Mouse (Mus musculus) lung, embryonic 16.5 days (tissue): ENCODE results near the gene Fndc3b. TPM values are rescaled to one million over a fixed set of nuclear protein-coding genes. Genes with fewer than 3 reads are reported as not detected.

Experiments used
- ATAC-seq: fragments of 200-750 bp; cut with Nextera tagmentation; 2 replicates; pipeline ENCODE4 v1.8.0; 2017; ENCODE audit warnings: low read depth, mild to moderate bottlenecking, moderate library complexity
- H3K27ac ChIP-seq: fragments of 300-500 bp; sonication (generic); 2 replicates; pipeline ENCODE4 v1.5.1; 2014; ENCODE audit warnings: mild to moderate bottlenecking, control low read depth, low read length
- H3K27me3 ChIP-seq: fragments of 300-500 bp; sonication (generic); 2 replicates; pipeline ENCODE4 v1.6.1; 2014; ENCODE audit warnings: low read depth, low read length, mixed read lengths; ENCODE audit not compliant: control insufficient read depth, insufficient read depth
- H3K36me3 ChIP-seq: fragments of 300-500 bp; sonication (generic); 2 replicates; pipeline ENCODE4 v1.6.1; 2014; ENCODE audit warnings: low read length; ENCODE audit not compliant: control insufficient read depth, insufficient read depth
- H3K4me1 ChIP-seq: fragments of 300-500 bp; sonication (generic); replicated peaks from 2 replicates; pipeline ENCODE4 v1.6.1; 2014; ENCODE audit warnings: low read length, mixed read lengths; ENCODE audit not compliant: control insufficient read depth, insufficient read depth
- H3K4me2 ChIP-seq: fragments of 300-500 bp; sonication (generic); 2 replicates; pipeline ENCODE4 v1.6.1; 2014; ENCODE audit warnings: low read depth, low read length, control low read depth
- H3K4me3 ChIP-seq: fragments of 300-500 bp; sonication (generic); 2 replicates; pipeline ENCODE4 v1.5.1; 2014; ENCODE audit warnings: mild to moderate bottlenecking, low read length, control low read depth
- H3K9ac ChIP-seq: fragments of 300-500 bp; sonication (generic); 2 replicates; pipeline ENCODE4 v1.6.1; 2014; ENCODE audit warnings: low read length, control low read depth
- H3K9me3 ChIP-seq: fragments of 300-500 bp; sonication (generic); 2 replicates; pipeline ENCODE4 v1.6.1; 2016; ENCODE audit warnings: low read length; ENCODE audit not compliant: control insufficient read depth
- WGBS: fragments of 180-500 bp; shearing (Covaris S2); extraction: QIAGEN DNeasy Blood & Tissue Kit; methylation state at CpG from one replicate; pipeline ENCODE4 v1.1.7; 2014; 5-methylcytosine and 5-hydroxymethylcytosine counted together
- polyA plus RNA-seq: library from polyadenylated mRNA; unstranded; fragments of >200 nt; fragmentation: Nextera tagmentation; extraction: Ambion mirVana; gene quantifications from 2 replicates; pipeline ENCODE4 v1.2.1, GENCODE M21; 2015

Gene Fndc3b
- polyA plus RNA-seq, 1 experiment from 2014 or later = 36.3 TPM

DNA sequence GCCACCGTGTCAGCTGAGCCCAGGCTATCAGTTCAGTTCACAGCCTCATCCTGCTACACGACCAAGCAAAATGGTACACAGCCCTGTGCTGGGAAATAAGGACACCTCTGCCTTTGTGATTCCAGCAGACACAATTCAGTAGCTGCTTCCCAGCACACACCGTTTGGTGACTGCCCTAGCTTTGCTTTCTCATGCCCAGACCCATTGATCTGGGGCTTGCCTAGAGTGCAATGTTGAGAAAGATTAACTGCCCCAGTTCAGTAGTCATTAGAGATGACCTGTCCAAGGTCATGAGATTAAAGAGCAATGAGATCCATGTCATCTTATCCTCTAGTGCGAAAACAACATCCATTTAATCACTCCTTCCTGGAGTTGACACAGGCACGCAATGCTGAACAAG lies 47.9 kb downstream of the Fndc3b start:
- ATAC-seq = no peak
- 53% methylated on average over 5 of the region's 5 CpGs for WGBS
- Histone ChIP-seq H3K27me3 (no peaks in the 10 kb centered on the region), H3K36me3 (no peaks in the 10 kb centered on the region), H3K4me3 (no peak overlapping the region), H3K9me3 (no peaks in the 10 kb centered on the region), H3K27ac (no peak overlapping the region), H3K4me2 (no peak overlapping the region), H3K9ac (no peak overlapping the region), H3K4me1 (peaks cover 17% of the 10 kb centered on the region)

DNA sequence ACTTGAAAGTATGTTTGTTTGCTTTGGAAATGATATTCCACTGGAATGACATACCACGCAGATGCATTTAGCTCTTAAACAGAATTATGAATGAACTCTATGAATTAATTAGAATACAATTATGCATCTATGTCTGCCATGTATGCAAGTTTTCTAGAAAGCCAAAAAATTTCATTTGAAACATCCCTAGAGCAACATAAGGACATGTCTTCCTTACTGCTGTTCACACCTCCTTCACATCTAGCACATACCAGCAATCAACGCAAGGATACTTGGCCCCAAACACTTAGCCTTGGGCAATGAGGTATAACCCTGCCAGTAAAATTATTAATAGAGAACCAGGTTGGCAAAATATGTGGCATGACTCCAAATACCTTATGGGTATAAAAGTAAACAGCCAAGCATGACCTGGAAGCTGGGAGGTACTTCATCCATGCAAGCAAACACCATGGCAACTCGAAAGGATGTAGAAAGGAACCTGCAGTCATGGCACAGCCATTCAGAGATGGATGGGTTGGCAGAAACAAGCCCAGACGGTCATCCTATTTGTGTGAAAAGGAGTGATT lies 52.8 kb downstream of the Fndc3b start:
- ATAC-seq = no peak
- WGBS = 66% methylated on average over 4 of the region's 4 CpGs

GRCm38 (mm10) chr3:27656764-27657390 lies 54.2 kb downstream of the Fndc3b start:
- Histone ChIP-seq H3K4me3 (no peak overlapping the region), H3K36me3 (no peaks in the 10 kb centered on the region), H3K27ac (no peak overlapping the region), H3K27me3 (no peaks in the 10 kb centered on the region), H3K9ac (no peak overlapping the region), H3K9me3 (no peaks in the 10 kb centered on the region), H3K4me1 (peaks cover 46% of the 10 kb centered on the region), H3K4me2 (no peak overlapping the region)
- 50% methylated on average over 7 of the region's 7 CpGs for WGBS
- no peak for ATAC-seq

More for the DNA sequence above, 52.8 kb downstream of the Fndc3b start:
- H3K4me1 ChIP-seq = peaks cover 35% of the 10 kb centered on the region
- no peaks in the 10 kb centered on the region for H3K36me3 ChIP-seq
- H3K9me3 ChIP-seq = no peaks in the 10 kb centered on the region
- H3K27ac ChIP-seq = no peak overlapping the region
- H3K9ac ChIP-seq = no peak overlapping the region
- no peak overlapping the region for H3K4me2 ChIP-seq
- no peaks in the 10 kb centered on the region for H3K27me3 ChIP-seq
- no peak overlapping the region for H3K4me3 ChIP-seq

DNA sequence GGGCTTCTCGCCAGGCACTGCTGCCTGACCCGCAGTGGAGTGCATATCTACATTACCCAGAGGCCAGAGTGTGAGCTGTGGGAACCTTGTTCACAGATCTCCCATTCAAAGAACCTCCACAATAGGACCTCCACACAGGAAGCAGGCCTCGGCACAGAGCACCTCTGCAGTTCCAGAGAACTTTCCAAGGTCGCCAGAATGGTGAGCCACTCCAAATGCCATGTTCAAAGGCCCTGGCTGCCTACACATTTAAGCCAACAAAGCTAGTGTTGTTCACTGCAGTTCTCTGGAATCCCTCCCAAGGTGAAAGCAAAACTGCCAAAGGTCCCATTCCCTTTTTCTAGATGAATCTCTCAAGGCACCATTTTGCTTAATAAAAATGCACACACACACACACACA lies 55.4 kb downstream of the Fndc3b start:
- H3K36me3 ChIP-seq = no peaks in the 10 kb centered on the region
- 49% methylated on average over 4 of the region's 4 CpGs for WGBS
- H3K4me1 ChIP-seq = peaks cover 57% of the 10 kb centered on the region
- no peak overlapping the region for H3K4me2 ChIP-seq
- H3K9me3 ChIP-seq = no peaks in the 10 kb centered on the region
- H3K9ac ChIP-seq = no peak overlapping the region
- peak overlapping the region; percentile 62 for H3K27ac ChIP-seq
- H3K4me3 ChIP-seq = no peak overlapping the region
- ATAC-seq = no peak
- H3K27me3 ChIP-seq = no peaks in the 10 kb centered on the region

DNA sequence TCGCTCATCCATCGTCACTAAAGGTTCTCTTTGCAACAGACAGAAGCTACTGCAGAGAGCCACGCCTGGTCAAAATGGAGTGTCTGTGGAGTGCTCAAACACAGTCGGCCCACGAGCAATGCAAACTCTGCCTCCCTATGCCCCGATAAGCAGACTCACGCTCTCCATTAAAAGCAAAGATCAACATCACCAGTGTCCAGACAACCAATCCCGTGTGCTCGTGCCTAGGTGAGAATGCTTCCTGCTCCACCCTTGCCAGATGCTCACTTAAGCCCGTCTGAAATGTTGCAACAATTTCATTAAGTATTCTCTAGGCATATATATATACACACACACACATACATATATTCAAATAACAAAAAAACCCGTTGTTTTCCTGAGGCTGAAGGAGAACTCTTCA lies 56.1 kb downstream of the Fndc3b start:
- Histone ChIP-seq H3K36me3 (no peaks in the 10 kb centered on the region), H3K9ac (no peak overlapping the region), H3K27ac (no peak overlapping the region; the same call in 1 of the 2 replicates), H3K4me1 (peaks cover 64% of the 10 kb centered on the region), H3K9me3 (no peaks in the 10 kb centered on the region), H3K4me2 (no peak overlapping the region), H3K27me3 (no peaks in the 10 kb centered on the region), H3K4me3 (no peak overlapping the region)
- ATAC-seq = no peak
- 50% methylated on average over 11 of the region's 11 CpGs for WGBS

GRCm38 (mm10) chr3:27652451-27653011 lies 58.6 kb downstream of the Fndc3b start:
- Histone ChIP-seq H3K27me3 (no peaks in the 10 kb centered on the region), H3K36me3 (no peaks in the 10 kb centered on the region), H3K9ac (no peak overlapping the region), H3K9me3 (no peaks in the 10 kb centered on the region), H3K4me3 (no peak overlapping the region), H3K4me2 (no peak overlapping the region), H3K27ac (peak overlapping the region; percentile 88), H3K4me1 (peaks cover 70% of the 10 kb centered on the region)
- peak; percentile 44 for ATAC-seq
- WGBS = 32% methylated on average over 9 of the region's 9 CpGs

GRCm38 (mm10) chr3:27651731-27652130 lies 59.4 kb downstream of the Fndc3b start:
- H3K4me2 ChIP-seq = no peak overlapping the region
- no peak overlapping the region for H3K4me3 ChIP-seq
- H3K9ac ChIP-seq = peak overlapping the region; percentile 13; the same call in 1 of the 2 replicates
- peaks cover 74% of the 10 kb centered on the region for H3K4me1 ChIP-seq
- no peaks in the 10 kb centered on the region for H3K9me3 ChIP-seq
- H3K27ac ChIP-seq = peak overlapping the region; percentile 86
- no peaks in the 10 kb centered on the region for H3K36me3 ChIP-seq
- no peak for ATAC-seq
- no peaks in the 10 kb centered on the region for H3K27me3 ChIP-seq
- WGBS = 43% methylated on average over 6 of the region's 6 CpGs

DNA sequence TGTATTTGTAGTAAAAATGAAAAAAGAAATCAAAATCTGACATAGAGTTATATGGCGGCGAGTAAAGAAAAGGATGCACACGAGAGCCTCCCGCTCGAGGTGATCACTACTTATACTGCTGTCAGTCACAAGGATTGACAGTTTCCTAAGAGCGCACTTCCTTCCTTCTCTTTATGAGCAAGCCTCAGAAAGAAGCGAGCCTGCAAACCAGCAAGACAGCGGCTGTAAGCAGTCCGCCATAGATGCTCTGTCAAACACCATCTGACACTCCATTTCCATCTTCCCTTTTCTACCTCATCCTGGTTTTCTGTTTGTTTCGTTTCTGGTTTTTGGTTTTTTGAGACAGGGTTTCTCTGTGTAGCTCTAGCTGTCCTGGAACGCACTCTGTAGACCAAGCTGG lies 61.0 kb downstream of the Fndc3b start:
- H3K4me2 ChIP-seq = no peak overlapping the region
- H3K9ac ChIP-seq = no peak overlapping the region
- H3K27me3 ChIP-seq = no peaks in the 10 kb centered on the region
- H3K4me3 ChIP-seq = no peak overlapping the region
- H3K4me1 ChIP-seq = peaks cover 67% of the 10 kb centered on the region
- no peaks in the 10 kb centered on the region for H3K9me3 ChIP-seq
- H3K27ac ChIP-seq = no peak overlapping the region
- no peaks in the 10 kb centered on the region for H3K36me3 ChIP-seq
- ATAC-seq = no peak
- WGBS = 72% methylated on average over 11 of the region's 11 CpGs

DNA sequence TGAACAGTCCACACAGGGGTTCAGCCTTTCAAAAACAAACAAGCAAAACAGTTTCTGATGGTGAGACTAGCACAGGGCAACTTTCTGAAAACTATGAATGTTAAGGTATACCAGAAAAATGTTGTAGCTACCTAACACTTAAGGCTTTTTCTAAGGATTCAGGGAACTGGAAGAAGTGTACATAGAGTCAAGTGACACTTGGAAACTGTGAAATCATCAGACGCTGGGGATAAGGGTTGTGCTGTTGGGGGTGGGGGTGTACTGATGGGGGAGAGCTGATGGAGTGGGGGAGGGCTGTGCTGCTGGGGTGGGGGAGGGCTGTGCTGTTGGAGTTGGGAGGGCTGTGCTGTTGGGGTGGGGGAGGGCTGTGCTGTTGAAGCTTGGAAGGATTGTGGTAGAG lies 61.8 kb downstream of the Fndc3b start:
- H3K4me2 ChIP-seq = no peak overlapping the region
- H3K4me1 ChIP-seq = peaks cover 65% of the 10 kb centered on the region
- no peaks in the 10 kb centered on the region for H3K36me3 ChIP-seq
- 30% methylated on average over 1 of the region's 1 CpGs for WGBS
- ATAC-seq = peak; percentile 65
- H3K27ac ChIP-seq = peak overlapping the region; percentile 63
- H3K4me3 ChIP-seq = no peak overlapping the region
- H3K27me3 ChIP-seq = no peaks in the 10 kb centered on the region
- no peak overlapping the region for H3K9ac ChIP-seq
- no peaks in the 10 kb centered on the region for H3K9me3 ChIP-seq
